Mouse (Mus musculus) WW6 (cell line): Measurements from ENCODE around the gene Vmn1r59.
"Not testable (repeated sequence)": the region's sequence is repeated elsewhere in the genome, so short reads cannot be mapped to it uniquely, and the experiment has no call there.

ENCODE experiments used
- DNase-seq: peaks from one replicate; pipeline ENCODE4 v3.0.0-alpha.2; 2013; ENCODE audit warnings: low read depth, low spot score

Vmn1r59 gene

GRCm38 (mm10) chr7:5456674-5457073 lies at the start of gene Vmn1r59:
Gene Vmn1r59 (minus strand): TSS chr7:5456774.
- no peak for DNase-seq

- not testable (repeated sequence) for DNase-seq
Measured at GRCm38 (mm10) chr7:5493856-5494255, 37.3 kb upstream of the Vmn1r59 start, which contains the start of gene Vmn2r28. Gene Vmn2r28 (minus strand): TSS chr7:5493956.

- not testable (repeated sequence) for DNase-seq
Measured at GRCm38 (mm10) chr7:5454011-5454410, 2.6 kb downstream of the Vmn1r59 start.

GRCm38 (mm10) chr7:5448627-5449026 lies 7.9 kb downstream of the Vmn1r59 start:
- no peak for DNase-seq

- not testable (repeated sequence) for DNase-seq
Measured at GRCm38 (mm10) chr7:5413296-5413695, 43.3 kb downstream of the Vmn1r59 start, which contains the start of gene Vmn1r58. Gene Vmn1r58 (minus strand): TSS chr7:5413396.

- DNase-seq = no peak
Measured at GRCm38 (mm10) chr7:5406201-5406600, 50.4 kb downstream of the Vmn1r59 start.
